Mouse (Mus musculus) right cerebral cortex, postnatal 14 days (tissue): ENCODE results near the gene Coq4.
A peak's percentile ranks its signal among the peaks of the same experiment; 100 is the strongest.

Experiments used
- DNase-seq: peaks from one replicate; pipeline ENCODE4 v3.0.0; 2022

Coq4 gene

GRCm38 (mm10) chr2:29802075-29802826, 15.0 kb downstream of the Coq4 start, which contains the start of gene Slc27a4:
Slc27a4 (plus strand) TSS chr2:29802634.
- DNase-seq = peak; percentile 98

GRCm38 (mm10) chr2:29802827-29803201, 15.5 kb downstream of the Coq4 start:
- no peak for DNase-seq

- DNase-seq = no peak
These were observed 16.1 kb downstream of the Coq4 start for GRCm38 (mm10) chr2:29803400-29803831.

GRCm38 (mm10) chr2:29815678-29816371, 28.5 kb downstream of the Coq4 start:
- no peak for DNase-seq

GRCm38 (mm10) chr2:29817426-29818232, 30.3 kb downstream of the Coq4 start:
- DNase-seq = peak; percentile 86

- no peak for DNase-seq
These were observed 32.1 kb downstream of the Coq4 start for GRCm38 (mm10) chr2:29819363-29819762.

- DNase-seq = peak; percentile 65
These were observed 32.9 kb downstream of the Coq4 start, which contains the start of gene Urm1 for GRCm38 (mm10) chr2:29820025-29820817. Urm1 (plus strand) TSS chr2:29820075.

- no peak for DNase-seq
These were observed 39.1 kb downstream of the Coq4 start for GRCm38 (mm10) chr2:29826318-29826925.

GRCm38 (mm10) chr2:29826926-29827708, 39.8 kb downstream of the Coq4 start:
- peak; percentile 90 for DNase-seq

GRCm38 (mm10) chr2:29827709-29828024, 40.4 kb downstream of the Coq4 start:
- no peak for DNase-seq

- no peak for DNase-seq
These were observed 43.8 kb downstream of the Coq4 start for GRCm38 (mm10) chr2:29831106-29831505.

- DNase-seq = no peak
These were observed 46.5 kb downstream of the Coq4 start for GRCm38 (mm10) chr2:29833796-29834195.

- DNase-seq = no peak
These were observed 48.2 kb downstream of the Coq4 start for GRCm38 (mm10) chr2:29835391-29835899.

GRCm38 (mm10) chr2:29839460-29839859, 52.2 kb downstream of the Coq4 start:
- no peak for DNase-seq

- DNase-seq = peak; percentile 44
These were observed 56.2 kb downstream of the Coq4 start for GRCm38 (mm10) chr2:29843231-29844105.

GRCm38 (mm10) chr2:29844115-29844514, 56.8 kb downstream of the Coq4 start:
- DNase-seq = no peak

GRCm38 (mm10) chr2:29844661-29845060, 57.4 kb downstream of the Coq4 start:
- DNase-seq = no peak

- no peak for DNase-seq
These were observed 58.3 kb downstream of the Coq4 start for GRCm38 (mm10) chr2:29845636-29846035.

GRCm38 (mm10) chr2:29846061-29846853, 59.0 kb downstream of the Coq4 start:
- peak; percentile 30 for DNase-seq
